Mouse (Mus musculus): Measurements from ENCODE around the gene Tle2. TPM values are rescaled to one million over a fixed set of nuclear protein-coding genes. Genes with fewer than 3 reads are reported as not detected.
A peak's percentile ranks its signal among the peaks of the same experiment; 100 is the strongest.

Tle2 gene
- polyA plus RNA-seq, 1 experiment from 2014 or later, result 14.5 TPM

- Histone ChIP-seq H3K4me1 (replicated peaks) (peaks cover 25% of the 10 kb centered on the region), H3K4me3 (replicated peaks) (no peak overlapping the region), H3K4me2 (replicated peaks) (no peak overlapping the region), H3K36me3 (no peaks in the 10 kb centered on the region), H3K27me3 (replicated peaks) (no peaks in the 10 kb centered on the region), H3K9ac (no peak overlapping the region), H3K27ac (no peak overlapping the region), H3K9me3 (no peaks in the 10 kb centered on the region)
- 81% methylated on average over 7 of the region's 7 CpGs for WGBS
- ATAC-seq, result no peak
Observed at GRCm38 (mm10) chr10:81592631-81593030, 18.3 kb downstream of the Tle2 start.

GRCm38 (mm10) chr10:81593223-81593622, 18.9 kb downstream of the Tle2 start:
- no peaks in the 10 kb centered on the region for H3K27me3 ChIP-seq (replicated peaks)
- H3K9ac ChIP-seq, result no peak overlapping the region
- H3K4me3 ChIP-seq (replicated peaks), result no peak overlapping the region
- H3K9me3 ChIP-seq, result no peaks in the 10 kb centered on the region
- peaks cover 29% of the 10 kb centered on the region for H3K4me1 ChIP-seq (replicated peaks)
- no peak overlapping the region for H3K4me2 ChIP-seq (replicated peaks)
- WGBS, result 62% methylated on average over 4 of the region's 4 CpGs
- no peak for ATAC-seq
- no peak overlapping the region for H3K27ac ChIP-seq
- H3K36me3 ChIP-seq, result no peaks in the 10 kb centered on the region

GRCm38 (mm10) chr10:81593935-81594334, 19.6 kb downstream of the Tle2 start:
- H3K36me3 ChIP-seq, result no peaks in the 10 kb centered on the region
- 66% methylated on average over 18 of the region's 18 CpGs for WGBS
- no peaks in the 10 kb centered on the region for H3K27me3 ChIP-seq (replicated peaks)
- no peak overlapping the region for H3K4me3 ChIP-seq (replicated peaks)
- H3K9ac ChIP-seq, result no peak overlapping the region
- no peak overlapping the region for H3K4me2 ChIP-seq (replicated peaks)
- ATAC-seq, result no peak
- no peak overlapping the region for H3K27ac ChIP-seq
- no peaks in the 10 kb centered on the region for H3K9me3 ChIP-seq
- H3K4me1 ChIP-seq (replicated peaks), result peaks cover 29% of the 10 kb centered on the region

GRCm38 (mm10) chr10:81595599-81595998, 21.2 kb downstream of the Tle2 start:
- 0 out of 2 replicates have a peak overlapping the region, but pooled peaks have one; percentile 62 for H3K4me2 ChIP-seq (replicated peaks)
- H3K27ac ChIP-seq, result no peak overlapping the region
- H3K9me3 ChIP-seq, result no peaks in the 10 kb centered on the region
- WGBS, result 53% methylated on average over 5 of the region's 5 CpGs
- no peaks in the 10 kb centered on the region for H3K36me3 ChIP-seq
- peaks cover 42% of the 10 kb centered on the region for H3K4me1 ChIP-seq (replicated peaks)
- no peak overlapping the region for H3K4me3 ChIP-seq (replicated peaks)
- no peak overlapping the region; the same call in 1 of the 2 replicates for H3K9ac ChIP-seq
- ATAC-seq, result no peak
- no peaks in the 10 kb centered on the region for H3K27me3 ChIP-seq (replicated peaks)

GRCm38 (mm10) chr10:81596611-81597010, 22.2 kb downstream of the Tle2 start:
- Histone ChIP-seq H3K27me3 (replicated peaks) (no peaks in the 10 kb centered on the region), H3K27ac (peak overlapping the region; percentile 77), H3K4me3 (replicated peaks) (peak overlapping the region; percentile 29), H3K36me3 (no peaks in the 10 kb centered on the region), H3K4me1 (replicated peaks) (peaks cover 50% of the 10 kb centered on the region), H3K9me3 (no peaks in the 10 kb centered on the region), H3K4me2 (replicated peaks) (peak overlapping the region; percentile 62), H3K9ac (peak overlapping the region; percentile 28)
- no peak for ATAC-seq
- WGBS, result 26% methylated on average over 10 of the region's 10 CpGs

GRCm38 (mm10) chr10:81597137-81597950, 23.0 kb downstream of the Tle2 start:
- Histone ChIP-seq H3K9ac (peak overlapping the region; percentile 28), H3K4me2 (replicated peaks) (peak overlapping the region; percentile 62), H3K27me3 (replicated peaks) (no peaks in the 10 kb centered on the region)

GRCm38 (mm10) chr10:81598342-81598741, 24.0 kb downstream of the Tle2 start:
- Histone ChIP-seq H3K27ac (no peak overlapping the region), H3K4me3 (replicated peaks) (no peak overlapping the region), H3K36me3 (no peaks in the 10 kb centered on the region), H3K4me2 (replicated peaks) (no peak overlapping the region), H3K27me3 (replicated peaks) (no peaks in the 10 kb centered on the region), H3K9me3 (no peaks in the 10 kb centered on the region), H3K9ac (no peak overlapping the region), H3K4me1 (replicated peaks) (peaks cover 56% of the 10 kb centered on the region)
- no peak for ATAC-seq
- WGBS, result 41% methylated on average over 3 of the region's 3 CpGs

More at GRCm38 (mm10) chr10:81597137-81597950, 23.0 kb downstream of the Tle2 start:
- peak; percentile 24 for ATAC-seq
- H3K4me3 ChIP-seq (replicated peaks), result peak overlapping the region; percentile 29
- H3K9me3 ChIP-seq, result no peaks in the 10 kb centered on the region
- WGBS, result 10% methylated on average over 12 of the region's 12 CpGs
- peaks cover 52% of the 10 kb centered on the region for H3K4me1 ChIP-seq (replicated peaks)
- peak overlapping the region; percentile 77 for H3K27ac ChIP-seq
- H3K36me3 ChIP-seq, result no peaks in the 10 kb centered on the region

- Histone ChIP-seq H3K27me3 (replicated peaks) (no peaks in the 10 kb centered on the region), H3K4me2 (replicated peaks) (no peak overlapping the region), H3K27ac (no peak overlapping the region), H3K9me3 (no peaks in the 10 kb centered on the region), H3K4me1 (replicated peaks) (peaks cover 56% of the 10 kb centered on the region), H3K36me3 (no peaks in the 10 kb centered on the region), H3K9ac (no peak overlapping the region), H3K4me3 (replicated peaks) (no peak overlapping the region)
- no peak for ATAC-seq
- 38% methylated on average over 6 of the region's 6 CpGs for WGBS
Observed at GRCm38 (mm10) chr10:81598871-81599270, 24.5 kb downstream of the Tle2 start.

- WGBS, result 63% methylated on average over 5 of the region's 5 CpGs
- no peaks in the 10 kb centered on the region for H3K9me3 ChIP-seq
- no peaks in the 10 kb centered on the region for H3K27me3 ChIP-seq (replicated peaks)
- H3K4me3 ChIP-seq (replicated peaks), result no peak overlapping the region
- no peak overlapping the region for H3K9ac ChIP-seq
- H3K4me2 ChIP-seq (replicated peaks), result no peak overlapping the region
- H3K4me1 ChIP-seq (replicated peaks), result peaks cover 56% of the 10 kb centered on the region
- no peak for ATAC-seq
- no peak overlapping the region for H3K27ac ChIP-seq
- H3K36me3 ChIP-seq, result no peaks in the 10 kb centered on the region
Observed at GRCm38 (mm10) chr10:81599630-81600029, 25.3 kb downstream of the Tle2 start.

GRCm38 (mm10) chr10:81600096-81600495, 25.7 kb downstream of the Tle2 start:
- WGBS, result 59% methylated on average over 10 of the region's 10 CpGs
- no peaks in the 10 kb centered on the region for H3K27me3 ChIP-seq (replicated peaks)
- no peak for ATAC-seq

GRCm38 (mm10) chr10:81600738-81601203, 26.4 kb downstream of the Tle2 start, which contains the start of gene Tle6:
Tle6 (minus strand) TSS chr10:81601073.
- 0 out of 2 replicates have a peak within 1 kb of the TSS, but pooled peaks have one; percentile 48 for H3K27ac ChIP-seq
- H3K4me1 ChIP-seq (replicated peaks), result peaks cover 54% of the 10 kb centered on the region
- no peaks in the 10 kb centered on the region for H3K36me3 ChIP-seq
- H3K9ac ChIP-seq, result no peak within 1 kb of the TSS
- no peaks in the 10 kb centered on the region for H3K9me3 ChIP-seq
- H3K27me3 ChIP-seq (replicated peaks), result no peaks in the 10 kb centered on the region
- H3K4me3 ChIP-seq (replicated peaks), result peak within 1 kb of the TSS; percentile 34
- 1% methylated on average over 28 of the region's 28 CpGs for WGBS
- ATAC-seq, result peak; percentile 87
- H3K4me2 ChIP-seq (replicated peaks), result peak within 1 kb of the TSS; percentile 75

More at GRCm38 (mm10) chr10:81600096-81600495, 25.7 kb downstream of the Tle2 start:
- Histone ChIP-seq H3K9me3 (no peaks in the 10 kb centered on the region), H3K4me1 (replicated peaks) (peaks cover 59% of the 10 kb centered on the region), H3K4me3 (replicated peaks) (no peak overlapping the region), H3K9ac (no peak overlapping the region), H3K27ac (0 out of 2 replicates have a peak overlapping the region, but pooled peaks have one; percentile 48), H3K36me3 (no peaks in the 10 kb centered on the region), H3K4me2 (replicated peaks) (peak overlapping the region; percentile 75; the same call in 1 of the 2 replicates)

GRCm38 (mm10) chr10:81601396-81601905, 27.1 kb downstream of the Tle2 start:
- H3K4me2 ChIP-seq (replicated peaks), result peak overlapping the region; percentile 75
- WGBS, result 32% methylated on average over 7 of the region's 7 CpGs
- ATAC-seq, result no peak
- peaks cover 47% of the 10 kb centered on the region for H3K4me1 ChIP-seq (replicated peaks)
- H3K4me3 ChIP-seq (replicated peaks), result no peak overlapping the region; the same call in 1 of the 2 replicates
- no peak overlapping the region for H3K27ac ChIP-seq
- H3K9ac ChIP-seq, result no peak overlapping the region
- H3K27me3 ChIP-seq (replicated peaks), result no peaks in the 10 kb centered on the region
- H3K36me3 ChIP-seq, result no peaks in the 10 kb centered on the region
- H3K9me3 ChIP-seq, result no peaks in the 10 kb centered on the region
